Mouse (Mus musculus) ES-Bruce4 (cell line): ENCODE measurements at regions not wholly inside any gene's neighbourhood (a gene's known extent, or its start where the extent isn't known, plus 50 kb on each side); places are given as distances from the start of the nearest gene placed in this dataset.

ENCODE experiments used
- CTCF ChIP-seq: IDR thresholded peaks from one replicate; pipeline ENCODE4 v1.8.1; 2011; ENCODE audit warnings: low read depth, low read length
- EP300 ChIP-seq: IDR thresholded peaks from 2 replicates; pipeline ENCODE4 v1.6.1; 2011; ENCODE audit warnings: low read depth, low read length; ENCODE audit not compliant: insufficient read depth

- no peak for TF ChIP-seq CTCF
- TF ChIP-seq EP300: no peak
Observed at GRCm38 (mm10) chr1:90311649-90312442, 108.1 kb downstream of the Ackr3 start.
